Mouse (Mus musculus) bone marrow, adult 2 months (tissue): ENCODE data around the gene Mamstr.

Experiments
- CTCF ChIP-seq: fragments of 200-500 bp; IDR thresholded peaks from 2 replicates; pipeline ENCODE4 v1.5.1; 2011; ENCODE audit warnings: low read length, control low read depth; ENCODE audit not compliant: control insufficient read depth, insufficient read depth
- POLR2A ChIP-seq: fragments of 200-500 bp; IDR thresholded peaks from 2 replicates; pipeline ENCODE4 v1.6.1; 2011; ENCODE audit warnings: low read depth, mild to moderate bottlenecking, control low read depth, low read length, borderline replicate concordance; ENCODE audit not compliant: control insufficient read depth

GRCm38 (mm10) chr7:45678513-45678912 lies 38.7 kb downstream of the Mamstr start:
- TF ChIP-seq POLR2A: no peak
- no peak for TF ChIP-seq CTCF
